Mouse (Mus musculus) C2C12 (cell line): ENCODE results near the gene Runx2. TPM values are rescaled to one million over a fixed set of nuclear protein-coding genes. Genes with fewer than 3 reads are reported as not detected.

Source experiments
- H3K27me3 ChIP-seq: one replicate; pipeline ENCODE4 v1.6.1; 2011; ENCODE audit not compliant: control insufficient read depth, insufficient read depth, insufficient read length
- H3K36me3 ChIP-seq: one replicate; pipeline ENCODE4 v1.6.1; 2011; ENCODE audit not compliant: control insufficient read depth, insufficient read depth
- H3K4me3 ChIP-seq: one replicate; pipeline ENCODE4 v1.5.1; 2011; ENCODE audit warnings: mild to moderate bottlenecking, control low read depth; ENCODE audit not compliant: poor library complexity, insufficient read depth, severe bottlenecking
- H3K79me2 ChIP-seq: one replicate; pipeline ENCODE4 v1.6.1; 2011; ENCODE audit not compliant: control insufficient read depth, insufficient read depth
- H3K79me3 ChIP-seq: one replicate; pipeline ENCODE4 v1.6.1; 2011; ENCODE audit warnings: low read depth, control low read depth
- H3ac ChIP-seq: one replicate; pipeline ENCODE3; 2011; ENCODE audit warnings: low read depth; ENCODE audit not compliant: control insufficient read depth, insufficient read length
- CEBPB ChIP-seq: IDR thresholded peaks from one replicate; pipeline ENCODE4 v1.6.1; 2011; ENCODE audit warnings: low read depth, mild to moderate bottlenecking, control low read depth, moderate library complexity
- CTCF ChIP-seq: IDR thresholded peaks from one replicate; pipeline ENCODE4 v1.5.1; 2011; ENCODE audit not compliant: control insufficient read depth, insufficient read depth, insufficient read length
- FOSL1 ChIP-seq: IDR thresholded peaks from one replicate; pipeline ENCODE4 v1.8.0; 2011; ENCODE audit warnings: mild to moderate bottlenecking, low read length; ENCODE audit not compliant: poor library complexity, insufficient read depth, severe bottlenecking
- MAX ChIP-seq: IDR thresholded peaks from one replicate; pipeline ENCODE4 v1.6.1; 2011; ENCODE audit warnings: mild to moderate bottlenecking, control low read depth
- MYOD1 ChIP-seq: IDR thresholded peaks from one replicate; pipeline ENCODE4 v1.6.1; 2011; ENCODE audit warnings: low read depth; ENCODE audit not compliant: control insufficient read depth, insufficient read length
- MYOG ChIP-seq: IDR thresholded peaks from one replicate; pipeline ENCODE4 v1.6.1; 2011; ENCODE audit not compliant: control insufficient read depth, insufficient read length; ENCODE audit errors: extremely low read depth
- USF1 ChIP-seq: IDR thresholded peaks from one replicate; pipeline ENCODE4 v1.6.1; 2011; ENCODE audit warnings: low read depth, mild to moderate bottlenecking, control low read depth, moderate library complexity
- polyA plus RNA-seq: library from polyadenylated mRNA; unstranded; fragments of >200 nt; fragmentation: generic; extraction: Trizol; gene quantifications from one replicate; pipeline ENCODE4 v1.2.1, GENCODE M21; 2012; ENCODE audit warnings: missing spikeins

Runx2 gene
- polyA plus RNA-seq, 1 experiment = 16.6 TPM

GRCm38 (mm10) chr17:44632292-44632691 lies 182.3 kb downstream of the Runx2 start:
- TF ChIP-seq FOSL1 (no peak), MYOD1 (no peak), USF1 (no peak), CEBPB (no peak), MYOG (no peak), CTCF (no peak), MAX (no peak)
- Histone ChIP-seq H3K4me3 (no peak overlapping the region), H3K27me3 (no peaks in the 10 kb centered on the region), H3ac (no peak overlapping the region), H3K36me3 (peaks cover 81% of the 10 kb centered on the region), H3K79me2 (peaks cover 6% of the 10 kb centered on the region), H3K79me3 (peaks cover 10% of the 10 kb centered on the region)

DNA sequence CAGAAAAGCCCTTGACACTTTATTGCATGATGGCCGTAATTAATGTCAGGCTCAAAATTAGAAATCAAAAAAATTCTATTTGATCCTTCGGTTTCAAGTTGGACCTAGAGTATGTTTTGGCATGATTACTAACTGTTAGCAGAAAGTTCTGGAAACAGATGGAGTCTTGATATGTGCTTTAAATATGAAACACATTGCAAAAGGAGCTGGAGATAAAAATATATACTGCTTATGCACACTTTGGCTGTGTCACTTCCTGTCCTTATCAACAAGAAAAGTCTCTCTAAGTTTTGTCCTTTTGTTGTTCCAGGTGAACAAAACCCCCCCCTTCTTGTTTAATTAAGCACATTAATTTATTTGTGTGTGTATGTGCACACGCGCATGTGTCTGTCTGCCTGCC lies 183.0 kb downstream of the Runx2 start:
- no peak overlapping the region for H3K4me3 ChIP-seq
- H3K36me3 ChIP-seq = peaks cover 80% of the 10 kb centered on the region
- TF ChIP-seq CEBPB (no peak), MYOG (no peak), MYOD1 (no peak), USF1 (no peak), FOSL1 (no peak), MAX (no peak), CTCF (no peak)
- H3K79me3 ChIP-seq = peaks cover 10% of the 10 kb centered on the region
- H3K27me3 ChIP-seq = no peaks in the 10 kb centered on the region
- H3K79me2 ChIP-seq = peaks cover 6% of the 10 kb centered on the region
- H3ac ChIP-seq = no peak overlapping the region

GRCm38 (mm10) chr17:44627317-44627716 lies 187.3 kb downstream of the Runx2 start:
- peaks cover 4% of the 10 kb centered on the region for H3K79me2 ChIP-seq
- peaks cover 90% of the 10 kb centered on the region for H3K36me3 ChIP-seq
- H3K27me3 ChIP-seq = no peaks in the 10 kb centered on the region
- peaks cover 9% of the 10 kb centered on the region for H3K79me3 ChIP-seq
- no peak overlapping the region for H3K4me3 ChIP-seq
- H3ac ChIP-seq = no peak overlapping the region
- TF ChIP-seq CTCF = no peak
- TF ChIP-seq CEBPB = no peak
- TF ChIP-seq MYOG = no peak
- no peak for TF ChIP-seq FOSL1
- TF ChIP-seq MAX = no peak
- no peak for TF ChIP-seq USF1
- TF ChIP-seq MYOD1 = no peak

GRCm38 (mm10) chr17:44623707-44624106 lies 190.9 kb downstream of the Runx2 start:
- Histone ChIP-seq H3K27me3 (no peaks in the 10 kb centered on the region), H3K79me3 (peaks cover 12% of the 10 kb centered on the region), H3K36me3 (peaks cover 74% of the 10 kb centered on the region), H3ac (no peak overlapping the region), H3K4me3 (no peak overlapping the region), H3K79me2 (peaks cover 13% of the 10 kb centered on the region)
- no peak for TF ChIP-seq USF1
- TF ChIP-seq CEBPB = no peak
- TF ChIP-seq FOSL1 = no peak
- no peak for TF ChIP-seq CTCF
- no peak for TF ChIP-seq MYOD1
- TF ChIP-seq MYOG = no peak
- no peak for TF ChIP-seq MAX

DNA sequence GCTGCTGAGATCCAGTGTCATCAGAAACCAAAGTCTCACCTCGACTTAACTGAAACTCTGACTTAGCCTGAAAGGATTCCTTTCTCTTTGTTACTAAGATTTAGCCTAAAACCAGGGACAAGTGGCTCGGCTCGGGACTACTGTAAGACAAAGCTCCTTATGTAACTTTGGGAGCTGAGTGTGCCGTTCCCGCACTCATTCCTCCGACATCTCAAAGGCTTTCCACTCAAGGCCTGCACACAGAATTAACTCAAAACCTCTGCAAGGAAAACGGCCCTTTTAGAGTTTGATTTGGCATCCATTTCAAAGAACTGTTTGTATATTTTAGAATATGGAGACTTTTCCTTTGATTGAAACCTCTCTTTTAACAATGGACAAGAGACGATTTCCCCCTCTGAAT lies 191.3 kb downstream of the Runx2 start:
- Histone ChIP-seq H3K27me3 (no peaks in the 10 kb centered on the region), H3K79me2 (peaks cover 13% of the 10 kb centered on the region), H3K4me3 (no peak overlapping the region), H3K79me3 (peaks cover 11% of the 10 kb centered on the region), H3ac (no peak overlapping the region), H3K36me3 (peaks cover 70% of the 10 kb centered on the region)
- no peak for TF ChIP-seq CEBPB

GRCm38 (mm10) chr17:44620456-44620855 lies 194.1 kb downstream of the Runx2 start:
- no peak overlapping the region for H3ac ChIP-seq
- H3K36me3 ChIP-seq = peaks cover 56% of the 10 kb centered on the region
- no peak for TF ChIP-seq MAX
- no peak for TF ChIP-seq CTCF
- no peak overlapping the region for H3K4me3 ChIP-seq
- peaks cover 29% of the 10 kb centered on the region for H3K79me2 ChIP-seq
- H3K79me3 ChIP-seq = peaks cover 14% of the 10 kb centered on the region
- H3K27me3 ChIP-seq = no peaks in the 10 kb centered on the region
